Mouse (Mus musculus) R1 (cell line): ENCODE data around the gene Dnm3.
A peak's percentile ranks its signal among the peaks of the same experiment; 100 is the strongest.

Experiments
- DNase-seq: peaks from one replicate; pipeline ENCODE4 v3.0.0-alpha.2; 2018; ENCODE audit warnings: low read depth, low spot score

Gene Dnm3

DNA sequence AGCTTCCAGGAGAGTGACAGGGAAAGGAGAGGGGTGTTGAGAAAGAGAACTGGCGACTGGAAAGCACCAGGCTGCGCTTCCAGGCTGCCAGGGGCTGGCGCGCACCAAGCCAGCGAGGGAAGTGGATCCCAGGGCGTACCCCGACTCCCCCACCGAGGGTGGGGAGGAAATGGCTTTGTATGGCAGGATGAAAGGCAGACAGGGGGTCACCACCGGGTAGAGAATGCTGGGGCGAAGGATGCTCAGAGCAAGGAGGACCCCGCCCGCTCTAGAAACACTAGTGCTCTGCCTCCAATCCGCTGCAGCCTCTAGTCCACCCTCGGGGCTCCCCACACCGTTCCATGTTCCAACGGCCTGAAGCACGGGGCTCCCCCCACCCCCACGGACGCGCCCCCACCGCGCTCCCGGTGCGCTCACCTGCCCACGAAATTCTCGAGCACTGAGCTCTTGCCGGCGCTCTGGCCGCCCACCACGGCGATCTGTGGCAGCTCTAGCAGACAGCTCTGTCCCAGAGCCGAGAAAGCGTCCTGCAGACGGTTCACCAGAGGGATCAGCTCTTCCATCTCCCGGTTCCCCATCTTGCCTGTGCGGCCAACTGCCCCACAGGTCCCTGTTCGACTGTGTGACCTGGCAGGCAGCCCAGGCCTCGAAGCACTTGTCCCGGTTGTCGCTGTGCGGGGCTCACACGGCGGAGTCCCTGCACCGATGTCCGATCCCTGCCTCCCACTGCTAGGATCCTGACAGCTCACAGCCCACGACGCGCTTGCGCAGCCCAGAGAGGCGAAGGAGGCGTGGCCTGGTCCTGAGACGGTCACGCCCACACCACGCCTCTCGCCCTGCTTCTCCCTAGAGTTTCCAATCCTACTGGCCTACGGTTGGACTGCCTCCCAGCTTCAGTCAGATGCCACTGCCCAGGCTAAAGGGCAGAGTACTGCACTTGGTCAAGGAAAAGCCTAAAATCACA is at the start of gene Dnm3:
Gene Dnm3 (minus strand): TSS at position 789 of the 964 bp plus-strand sequence.
- peak; percentile 88 for DNase-seq

DNA sequence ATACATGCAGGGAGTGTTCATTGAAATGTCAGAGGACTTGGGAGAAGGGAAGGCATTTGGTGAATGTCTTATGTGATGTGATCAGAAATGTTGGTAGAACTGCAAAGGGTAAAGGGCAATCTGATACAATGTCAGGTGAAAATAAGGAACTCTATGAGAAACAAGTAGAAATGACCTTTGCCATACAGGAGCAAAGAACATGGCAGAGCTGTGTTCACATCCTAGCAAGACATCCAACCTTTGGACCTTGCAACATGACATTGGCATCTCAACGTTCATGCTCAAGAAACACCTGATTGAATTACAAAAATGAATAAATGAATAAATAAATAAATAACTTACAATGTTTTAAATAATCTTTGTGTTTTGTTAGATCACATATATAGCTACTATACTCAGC is 37.3 kb upstream of the Dnm3 start:
- no peak for DNase-seq

DNA sequence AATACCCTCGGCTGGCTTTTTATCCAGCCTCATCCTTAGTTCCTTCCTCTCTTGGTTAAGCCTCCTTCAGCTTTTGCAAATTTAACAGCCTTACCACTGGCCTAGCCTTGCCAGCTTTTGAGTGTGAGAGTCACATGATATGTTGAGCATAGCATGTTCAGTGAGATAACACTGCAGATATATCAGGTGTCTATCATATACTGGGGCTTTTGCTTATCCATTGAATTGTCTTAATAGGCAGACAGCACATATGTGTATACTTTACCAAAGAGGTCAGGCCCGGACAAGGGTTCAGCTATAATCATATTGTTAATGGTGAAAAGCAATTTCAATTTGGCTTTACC is 32.2 kb upstream of the Dnm3 start:
- DNase-seq = no peak

DNA sequence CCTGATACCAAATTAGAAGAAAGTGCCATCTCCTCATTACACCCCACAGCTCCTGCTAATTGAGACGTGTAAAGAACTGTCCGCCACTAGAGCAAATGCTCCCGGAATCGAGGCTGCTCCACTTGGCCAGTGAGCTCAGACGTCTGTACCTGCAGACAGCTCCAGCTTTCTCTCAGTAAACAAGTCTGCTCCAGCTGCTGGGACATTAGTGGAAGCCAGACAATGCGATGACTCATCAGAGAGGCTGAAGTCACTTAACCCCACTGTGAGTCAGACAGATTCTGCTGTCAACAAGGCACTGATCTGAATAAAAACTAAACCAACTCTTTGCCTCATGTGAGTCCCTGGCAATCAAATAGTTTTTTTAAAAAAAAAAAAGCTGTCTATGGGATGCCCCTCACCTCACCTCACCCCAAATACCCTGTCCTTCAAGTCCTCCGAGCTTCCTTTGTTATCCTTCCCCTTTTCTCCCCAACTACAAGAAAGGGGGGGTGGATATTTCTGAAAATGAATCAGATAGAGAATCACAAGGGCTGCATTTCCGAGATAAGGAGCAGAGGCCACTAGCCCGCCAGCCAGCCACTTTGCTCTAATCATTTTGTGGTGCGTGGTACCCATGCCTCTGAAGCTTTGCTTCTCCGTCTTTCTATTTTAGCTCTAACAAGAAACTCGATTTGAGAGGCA is 31.6 kb upstream of the Dnm3 start:
- DNase-seq = peak; percentile 16

DNA sequence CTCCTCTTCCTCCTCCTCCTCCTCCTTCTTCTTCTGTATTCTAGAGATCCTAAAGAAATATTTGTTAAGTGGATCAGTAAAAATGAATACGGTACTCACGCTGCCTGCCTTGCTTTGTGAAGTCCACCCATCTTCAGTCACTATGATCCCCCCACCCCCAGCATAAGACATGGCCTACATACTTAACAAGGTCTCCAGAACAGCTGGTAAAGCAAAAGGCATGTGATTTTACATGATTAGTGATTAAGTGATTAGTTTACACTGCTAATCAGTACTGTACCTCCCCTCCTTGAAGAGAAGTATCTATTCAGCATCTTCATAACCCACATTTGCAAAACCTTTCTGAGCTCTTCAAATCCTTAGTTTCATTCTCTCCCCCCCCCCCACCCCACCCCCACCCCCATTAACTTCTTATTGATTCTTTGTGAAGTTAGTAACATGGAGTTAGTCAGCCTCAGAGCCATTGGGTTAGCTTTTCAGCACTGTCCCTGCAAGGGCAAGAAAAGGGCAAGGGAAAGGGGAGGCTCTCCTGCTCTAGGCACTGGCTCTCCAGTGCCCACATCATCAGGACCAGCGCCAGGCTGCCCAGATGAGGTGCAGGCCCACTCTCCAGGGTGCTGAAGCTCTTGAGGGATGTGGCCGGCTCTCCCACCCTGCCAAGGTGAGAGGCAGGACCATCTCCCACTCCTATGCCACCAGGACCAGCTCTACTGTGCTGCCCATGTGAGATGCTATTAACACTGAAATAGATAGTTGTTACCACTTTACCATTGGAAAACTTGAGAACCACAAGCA is 30.6 kb upstream of the Dnm3 start:
- no peak for DNase-seq

DNA sequence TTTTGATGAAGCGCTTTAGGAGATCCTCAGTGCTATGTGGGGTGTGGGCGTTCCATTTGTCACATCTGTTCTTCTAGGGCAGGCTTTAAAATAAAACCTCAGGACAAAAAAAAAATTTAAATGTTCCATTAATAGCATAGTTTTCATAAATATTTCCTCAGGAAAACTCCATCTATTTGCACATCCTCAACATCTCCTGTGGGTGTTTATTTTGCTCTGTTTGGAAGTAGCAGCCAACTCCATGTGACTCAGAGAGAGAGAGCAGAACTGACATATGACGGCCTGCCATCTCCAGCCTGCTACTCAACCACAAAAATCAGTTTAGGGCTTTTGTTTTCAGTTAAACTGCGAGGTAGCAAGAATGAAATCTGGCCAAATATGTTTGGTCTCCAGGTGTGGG is 28.7 kb upstream of the Dnm3 start:
- DNase-seq = no peak

DNA sequence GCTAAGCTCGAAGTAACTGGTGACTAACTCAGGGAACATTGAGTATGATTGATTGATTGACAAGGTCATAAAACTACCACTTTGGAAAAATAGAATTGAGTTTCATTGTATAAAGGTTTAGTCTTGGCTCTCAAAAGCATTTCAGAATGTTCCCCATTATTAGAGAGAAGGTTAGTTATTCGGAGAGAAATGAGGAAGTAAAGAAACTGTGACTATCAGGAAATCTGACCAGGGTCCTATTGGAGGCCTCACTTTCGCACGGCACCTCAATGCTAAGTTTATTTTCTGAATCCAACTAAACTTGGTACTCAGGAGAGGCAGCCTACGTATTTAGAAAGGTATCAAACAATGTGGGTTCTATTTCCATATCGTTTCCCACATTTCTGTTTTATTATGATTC is 27.8 kb upstream of the Dnm3 start:
- no peak for DNase-seq

DNA sequence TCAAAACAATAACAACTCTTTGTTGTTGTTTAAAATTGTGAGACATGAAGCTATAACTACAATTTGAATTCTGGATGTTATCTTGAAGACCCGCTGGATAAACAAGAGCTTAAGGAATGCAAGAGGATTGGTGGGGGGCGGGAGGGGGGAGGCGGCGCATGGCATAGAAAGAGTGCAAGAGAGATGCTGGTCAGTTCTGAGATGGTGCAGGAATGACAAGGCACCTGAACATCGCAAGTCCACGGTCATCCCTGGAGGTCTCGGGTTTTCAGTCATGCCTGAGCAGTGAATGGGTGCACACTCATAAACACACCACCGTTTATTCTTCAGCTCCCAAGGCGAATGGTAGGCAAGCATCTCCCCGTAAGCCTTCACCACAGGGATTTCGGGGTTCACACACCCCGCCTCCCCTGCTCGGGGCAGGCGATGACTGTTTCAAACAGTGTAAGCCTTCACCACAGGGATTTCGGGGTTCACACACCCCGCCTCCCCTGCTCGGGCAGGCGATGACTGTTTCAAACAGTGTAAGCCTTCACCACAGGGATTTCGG is 1.2 kb downstream of the Dnm3 start:
- no peak for DNase-seq

DNA sequence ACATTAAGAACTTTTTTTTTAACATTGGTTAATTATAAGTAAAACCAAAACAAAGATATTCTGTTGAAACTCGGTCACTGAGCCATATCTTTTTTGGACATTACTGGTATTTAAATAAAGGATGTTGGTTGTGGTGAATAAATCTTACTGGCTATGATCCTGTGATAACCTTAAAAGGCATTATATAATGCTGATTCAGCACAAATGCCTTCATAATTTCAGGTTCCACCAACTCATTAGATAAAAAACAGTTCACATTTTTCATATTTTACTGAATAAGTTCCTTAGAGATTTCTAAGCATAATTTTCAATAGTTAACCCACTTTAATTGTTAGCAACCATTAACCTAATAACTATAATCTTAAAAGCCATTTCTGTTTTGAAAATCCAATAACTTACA is 4.9 kb downstream of the Dnm3 start:
- no peak for DNase-seq

DNA sequence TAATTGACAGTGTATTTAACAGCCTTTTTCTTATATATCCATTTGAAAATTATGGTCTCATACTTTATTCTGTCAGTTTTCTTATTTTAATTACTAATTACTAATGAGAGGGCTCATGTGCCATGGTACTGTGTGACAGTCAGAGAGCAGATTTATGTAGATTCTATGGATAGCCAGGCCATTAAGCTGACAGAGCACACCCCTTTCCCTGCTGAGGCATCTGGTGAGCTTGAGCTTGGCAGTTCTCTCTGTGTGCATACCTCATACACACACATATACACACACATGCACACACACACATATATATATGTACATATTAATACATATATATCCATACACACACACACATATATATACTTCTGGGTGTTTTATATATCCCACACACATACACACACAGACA is 6.7 kb downstream of the Dnm3 start:
- DNase-seq = no peak

DNA sequence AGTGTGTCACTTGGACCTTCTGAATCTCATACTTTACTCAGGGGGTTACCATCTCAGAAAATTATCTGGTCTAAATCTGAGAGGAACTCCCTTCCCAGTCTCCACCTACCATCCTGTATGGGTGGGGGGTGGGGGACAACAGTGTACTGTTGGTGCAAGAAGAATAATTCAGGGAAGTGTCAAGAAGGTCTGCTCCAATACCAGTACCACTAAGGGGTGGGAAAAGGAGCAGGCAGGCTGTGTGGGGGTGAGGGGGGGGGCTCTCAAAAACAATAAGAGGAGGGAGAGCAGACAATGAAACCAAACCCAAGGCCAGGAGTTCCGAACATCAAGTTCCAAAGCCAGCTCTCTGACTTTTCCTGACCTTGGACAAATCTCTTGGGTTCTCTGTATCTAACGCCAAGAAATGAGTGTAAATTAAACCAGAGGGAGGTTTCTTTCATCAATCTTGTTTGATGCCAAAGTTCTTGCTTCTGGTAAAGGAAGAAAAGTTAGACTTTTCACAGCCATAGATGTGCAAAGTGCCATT is 8.0 kb downstream of the Dnm3 start:
- DNase-seq = no peak

DNA sequence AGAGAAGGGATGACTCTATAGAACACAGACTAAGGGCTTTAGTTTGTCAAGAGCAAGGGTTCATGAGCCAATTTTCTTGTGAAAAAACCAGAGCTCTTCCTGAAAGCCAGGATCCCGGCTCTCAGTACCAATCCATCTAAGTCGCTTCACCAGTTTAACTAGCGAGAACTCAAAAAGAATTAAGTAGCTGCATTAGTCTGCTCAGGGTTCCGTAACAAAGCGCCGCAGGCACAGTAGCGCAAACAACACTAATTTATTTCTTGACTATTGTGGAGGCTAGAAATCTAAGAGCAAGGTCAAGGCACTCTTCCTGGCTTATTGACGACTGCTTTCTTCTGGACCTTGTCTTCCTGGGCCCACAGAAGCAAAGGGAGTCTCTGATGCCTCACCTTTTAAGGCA is 14.2 kb downstream of the Dnm3 start:
- DNase-seq = no peak

DNA sequence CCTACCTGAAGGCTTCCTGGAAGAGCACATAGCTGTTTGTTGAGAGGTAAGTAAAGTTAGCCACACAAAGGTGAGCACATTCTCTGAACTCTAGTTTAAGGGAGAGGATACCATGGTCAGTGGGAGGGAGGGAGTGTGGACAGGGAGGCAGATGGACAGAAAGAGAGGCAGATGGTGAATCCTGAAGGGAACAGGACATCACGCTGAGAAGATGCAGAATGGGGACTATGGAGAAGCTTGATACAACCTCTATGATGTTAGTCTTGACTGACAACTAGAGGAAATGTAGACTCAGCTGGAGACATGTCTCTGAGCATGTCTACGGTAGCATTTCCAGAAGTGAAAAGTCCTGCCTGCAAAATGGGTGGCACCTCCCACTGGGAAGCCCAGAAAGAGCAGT is 19.1 kb downstream of the Dnm3 start:
- no peak for DNase-seq

DNA sequence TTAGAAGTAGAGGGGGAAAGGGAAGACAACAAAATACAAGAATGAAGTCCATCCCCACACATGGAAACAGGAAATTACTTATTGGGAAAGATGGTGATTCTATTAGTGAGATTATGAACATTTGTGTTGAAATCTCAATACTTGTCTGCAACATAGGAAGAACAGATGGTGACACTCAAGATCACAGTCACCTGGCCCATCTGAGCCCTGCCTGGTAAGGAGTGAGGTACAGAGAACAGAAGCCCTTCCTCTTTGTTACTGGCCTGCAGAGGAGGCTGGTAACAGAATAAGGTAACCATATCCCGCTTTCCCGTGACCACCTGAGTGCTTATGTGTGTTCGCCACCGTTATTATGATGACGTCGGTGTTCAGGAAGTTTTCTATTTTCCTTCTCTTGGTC is 21.0 kb downstream of the Dnm3 start:
- no peak for DNase-seq

DNA sequence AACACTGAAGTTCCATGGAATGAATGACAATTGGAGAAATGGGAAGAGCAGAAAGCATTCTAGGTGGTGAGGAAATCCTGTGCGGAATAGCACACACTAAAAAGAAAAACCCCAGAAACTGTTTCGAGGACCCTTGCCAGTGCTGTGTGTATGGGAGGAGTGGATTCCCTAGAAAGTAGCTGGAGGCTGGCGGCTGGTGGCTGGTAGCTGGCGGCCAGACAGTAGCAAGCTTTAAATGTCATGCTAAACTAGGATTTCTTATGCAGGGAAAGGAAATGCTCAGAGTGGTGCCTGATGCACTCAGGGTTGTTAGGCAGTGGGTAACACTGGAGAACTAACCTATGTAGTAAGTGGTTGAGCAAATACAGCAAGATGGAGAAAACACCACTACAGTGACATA is 21.4 kb downstream of the Dnm3 start:
- no peak for DNase-seq

DNA sequence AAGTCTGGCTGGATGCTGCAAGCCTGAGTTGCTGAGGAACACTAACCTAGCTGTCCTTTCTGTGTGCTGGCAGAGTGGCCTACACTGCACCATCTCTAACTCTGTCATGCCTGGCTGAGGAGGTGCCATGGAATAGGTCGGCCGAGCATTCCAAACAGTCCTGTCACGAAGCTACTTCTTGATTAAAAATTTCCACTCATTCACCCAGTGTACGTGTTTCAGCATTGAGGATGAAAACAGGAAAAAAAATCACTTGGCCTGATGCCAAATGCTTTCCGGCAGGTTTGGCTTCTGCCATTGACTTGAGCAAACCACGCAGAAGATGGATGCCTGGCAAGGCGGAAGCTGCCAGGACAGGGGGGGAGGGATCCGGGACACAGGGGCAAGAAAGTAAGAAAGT is 24.3 kb downstream of the Dnm3 start:
- DNase-seq = no peak

DNA sequence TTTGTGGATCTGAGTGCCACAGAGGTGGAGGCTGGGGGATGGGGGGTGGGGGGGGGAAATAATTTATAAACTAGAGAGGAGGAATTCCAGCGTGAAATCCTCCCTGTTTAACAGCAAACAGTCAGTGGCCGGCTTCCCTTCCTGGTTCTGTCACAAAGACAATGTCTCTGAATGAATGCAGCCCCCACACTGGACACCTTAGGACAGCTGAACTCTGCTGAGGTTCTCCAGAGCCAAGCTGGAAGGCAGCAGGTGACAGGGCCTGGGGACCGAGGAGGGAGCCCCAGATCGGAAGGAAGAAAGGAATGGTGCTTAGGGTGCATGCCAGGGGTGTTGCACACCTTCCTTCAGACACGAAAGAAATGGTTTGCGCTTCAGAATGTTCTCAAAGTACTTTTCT is 24.8 kb downstream of the Dnm3 start:
- no peak for DNase-seq

DNA sequence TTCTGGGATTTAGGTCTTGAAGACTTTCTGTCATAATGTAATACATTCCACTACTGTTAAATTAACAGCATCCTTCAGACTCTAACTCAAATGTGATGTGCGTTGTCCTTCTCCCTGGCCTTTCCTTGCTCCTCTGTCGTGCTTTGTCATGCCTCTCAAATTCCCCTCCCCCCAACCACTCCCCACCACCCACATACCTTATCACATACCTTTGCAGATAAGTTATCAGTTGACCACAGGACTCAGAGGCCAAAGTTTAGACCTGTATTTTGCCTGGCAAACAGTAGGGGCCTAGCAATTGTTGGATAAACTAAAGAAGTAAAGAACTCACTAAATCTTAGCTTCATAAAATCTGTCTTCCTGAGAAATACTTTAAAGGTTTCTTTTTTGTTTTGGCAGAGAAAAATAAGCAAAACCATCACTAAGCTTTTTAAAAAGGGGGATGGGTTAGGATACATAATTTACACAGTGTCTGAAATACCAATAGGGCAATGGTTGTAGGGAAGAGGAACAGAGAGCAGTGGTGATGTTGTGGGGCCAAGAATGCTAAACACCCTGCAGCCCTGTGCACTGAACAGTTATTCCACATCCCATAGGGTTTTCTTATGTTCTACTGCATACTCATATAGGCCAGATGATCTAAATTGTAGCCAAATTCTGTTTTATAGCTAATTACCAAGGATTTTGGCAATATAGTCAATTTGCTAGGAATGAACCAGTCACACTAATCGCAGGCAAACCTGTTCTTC is 28.5 kb downstream of the Dnm3 start:
- no peak for DNase-seq

DNA sequence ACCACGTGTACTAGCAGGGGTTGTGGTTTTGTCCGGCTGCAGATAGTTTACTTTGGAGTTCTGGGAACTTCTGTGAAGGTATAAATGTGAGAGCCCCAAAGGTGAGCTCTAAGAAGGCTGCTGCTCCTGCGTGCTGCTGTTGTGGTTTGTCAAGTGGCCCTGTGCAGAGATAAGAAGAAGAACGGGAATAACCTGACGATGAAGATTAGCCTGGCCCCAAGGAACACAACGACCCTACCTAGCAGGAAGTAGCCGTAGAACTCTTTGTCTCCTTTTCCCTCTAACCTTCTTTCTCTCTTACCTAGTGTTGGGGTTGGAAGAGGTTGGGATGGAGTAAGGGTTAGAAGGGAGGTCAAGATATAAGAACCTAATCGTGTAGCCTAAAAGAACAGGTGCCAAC is 33.0 kb downstream of the Dnm3 start:
- DNase-seq = no peak

DNA sequence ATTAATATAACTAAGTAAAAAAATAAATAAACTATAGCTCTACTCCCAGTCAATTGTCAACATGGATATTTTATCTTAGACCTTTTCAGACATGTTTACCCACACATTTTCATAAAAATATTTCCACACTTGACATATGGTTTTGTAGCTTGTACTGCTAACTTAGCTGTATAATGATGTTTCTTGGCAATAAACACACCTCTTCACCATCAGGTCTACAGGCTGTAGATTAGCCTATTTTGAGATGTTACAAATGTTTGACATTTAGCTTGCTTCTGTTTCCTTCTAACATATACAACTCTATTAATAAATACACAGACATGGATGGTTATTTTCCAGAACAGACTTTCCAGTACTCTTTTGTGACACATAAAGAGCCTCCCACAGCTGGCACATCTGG is 38.3 kb downstream of the Dnm3 start:
- no peak for DNase-seq

DNA sequence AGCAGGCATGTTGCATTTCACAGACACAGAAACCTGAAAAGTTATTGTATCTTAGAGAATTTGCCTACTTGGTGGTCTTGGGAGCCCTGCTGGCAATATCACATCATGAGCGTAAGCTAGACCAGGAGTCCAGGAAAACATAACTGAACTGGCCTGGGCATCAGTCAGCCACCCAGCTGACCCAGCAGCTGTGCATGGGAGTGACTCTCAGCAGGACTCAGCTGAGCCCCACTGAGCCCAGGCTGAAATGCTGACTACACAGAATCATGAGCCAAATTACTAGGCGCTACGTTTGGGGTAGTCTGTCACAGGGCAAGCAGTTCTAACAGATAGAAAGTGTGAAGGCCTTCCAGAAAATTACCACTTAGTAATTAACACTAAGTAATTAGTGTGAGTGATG is 41.2 kb downstream of the Dnm3 start:
- DNase-seq = no peak
